ENCODE assay signal across 24 mouse cellular contexts in the genomic region with DNA sequence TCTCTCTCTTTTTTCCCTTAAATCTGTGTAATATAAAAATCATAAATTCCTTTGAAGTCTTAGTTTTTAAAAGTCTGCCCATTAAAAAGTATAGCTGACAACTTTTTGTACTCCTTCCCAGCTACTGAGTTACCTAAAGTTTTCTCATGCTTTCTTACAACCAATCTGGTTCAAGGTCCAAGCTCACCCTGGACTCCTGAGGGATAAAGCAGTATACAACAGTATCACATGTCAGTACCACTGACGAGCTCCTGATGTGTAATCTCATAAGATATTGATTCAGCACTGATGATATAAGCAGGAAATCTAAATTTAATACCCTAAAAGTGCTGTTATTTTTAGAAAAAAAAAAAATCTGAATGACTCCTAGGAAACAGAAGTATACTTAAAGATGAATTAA. TPM values are rescaled to one million over a fixed set of nuclear protein-coding genes. Genes with fewer than 3 reads are reported as not detected.
"Had no signal": no experiment of that assay in that cellular context is flagged by ENCODE, and none has a peak within 500 bp of the region (broad histone marks: within the 10 kb centered on the region; RNA-seq: fewer than 3 reads in every experiment).

No protein-coding gene starts in this region.

- H3K9ac ChIP-seq: lung, embryonic 15.5 days; midbrain, embryonic 13.5 days; midbrain, embryonic 15.5 days; neural tube, embryonic 12.5 days; stomach, embryonic 15.5 days had no signal

- ATAC-seq: lung, postnatal 0 days; midbrain, embryonic 13.5 days; midbrain, embryonic 15.5 days had no signal

- H3K4me1 ChIP-seq: megakaryocyte, embryonic 14.5 days; neural tube, embryonic 12.5 days; stomach, embryonic 15.5 days had no signal

- DNase-seq: lung, adult 2 months; lung, postnatal 14 days; lung, postnatal 36 days; right cerebral cortex, postnatal 14 days; thymus, adult 2 months; thymus, postnatal 25 days; thymus, postnatal 4 days had no signal

- H3K4me2 ChIP-seq: lung, embryonic 15.5 days; midbrain, embryonic 11.5 days; midbrain, embryonic 13.5 days; midbrain, embryonic 15.5 days; neural tube, embryonic 12.5 days; stomach, embryonic 15.5 days had no signal

- H3K27me3 ChIP-seq: lung, embryonic 15.5 days; midbrain, embryonic 13.5 days; midbrain, embryonic 15.5 days; neural tube, embryonic 12.5 days; stomach, embryonic 15.5 days had no signal

- H3K27ac ChIP-seq: lung, embryonic 15.5 days; macrophage; midbrain, embryonic 13.5 days; midbrain, embryonic 15.5 days; neural tube, embryonic 12.5 days; stomach, embryonic 15.5 days; stomach, postnatal 0 days had no signal

- H3K36me3 ChIP-seq: lung, embryonic 15.5 days; midbrain, embryonic 13.5 days; midbrain, embryonic 15.5 days; neural tube, embryonic 12.5 days; stomach, embryonic 15.5 days had no signal

- H3K4me3 ChIP-seq: lung, embryonic 15.5 days; megakaryocyte, embryonic 14.5 days; midbrain, embryonic 13.5 days; midbrain, embryonic 15.5 days; neural tube, embryonic 12.5 days; stomach, embryonic 15.5 days had no signal

- H3K9me3 ChIP-seq: lung, embryonic 15.5 days; megakaryocyte, embryonic 14.5 days; midbrain, embryonic 13.5 days; midbrain, embryonic 15.5 days; neural tube, embryonic 12.5 days; stomach, embryonic 15.5 days had no signal

RNA-seq across cellular contexts. Expression of a gene that starts 31.6 kb away (rescaled TPM):
- total RNA-seq: megakaryocyte progenitor cell, adult 5-6 weeks; midbrain, postnatal 0 days; monocyte, adult 5-6 weeks; neutrophil, adult 5-6 weeks had no signal
- polyA plus RNA-seq: lung, adult 2 months; lung, embryonic 15.5 days; lung, postnatal 0 days; macrophage; midbrain, embryonic 11.5 days; midbrain, embryonic 13.5 days; midbrain, embryonic 15.5 days; midbrain, postnatal 0 days; neural tube, embryonic 12.5 days; neural tube, embryonic 14.5 days; spleen, adult 2 months; stomach, embryonic 15.5 days; stomach, postnatal 0 days; testis, adult 2 months; thymus, adult 2 months had no signal
